Mouse (Mus musculus) small intestine, adult 2 months (tissue): ENCODE results near the gene Lrrc25.

Source experiments
- CTCF ChIP-seq: fragments of 200-500 bp; IDR thresholded peaks from 2 replicates; pipeline ENCODE4 v1.5.1; 2012; ENCODE audit warnings: low read depth, mild to moderate bottlenecking, control low read depth, inconsistent platforms, low read length, moderate library complexity, mixed read lengths; ENCODE audit not compliant: insufficient replicate concordance, insufficient read length; ENCODE audit errors: extremely low read depth
- POLR2A ChIP-seq: fragments of 200-500 bp; IDR thresholded peaks from 2 replicates; pipeline ENCODE4 v1.6.1; 2012; ENCODE audit warnings: low read depth, mild to moderate bottlenecking, control low read depth, inconsistent platforms, low read length, moderate library complexity

DNA sequence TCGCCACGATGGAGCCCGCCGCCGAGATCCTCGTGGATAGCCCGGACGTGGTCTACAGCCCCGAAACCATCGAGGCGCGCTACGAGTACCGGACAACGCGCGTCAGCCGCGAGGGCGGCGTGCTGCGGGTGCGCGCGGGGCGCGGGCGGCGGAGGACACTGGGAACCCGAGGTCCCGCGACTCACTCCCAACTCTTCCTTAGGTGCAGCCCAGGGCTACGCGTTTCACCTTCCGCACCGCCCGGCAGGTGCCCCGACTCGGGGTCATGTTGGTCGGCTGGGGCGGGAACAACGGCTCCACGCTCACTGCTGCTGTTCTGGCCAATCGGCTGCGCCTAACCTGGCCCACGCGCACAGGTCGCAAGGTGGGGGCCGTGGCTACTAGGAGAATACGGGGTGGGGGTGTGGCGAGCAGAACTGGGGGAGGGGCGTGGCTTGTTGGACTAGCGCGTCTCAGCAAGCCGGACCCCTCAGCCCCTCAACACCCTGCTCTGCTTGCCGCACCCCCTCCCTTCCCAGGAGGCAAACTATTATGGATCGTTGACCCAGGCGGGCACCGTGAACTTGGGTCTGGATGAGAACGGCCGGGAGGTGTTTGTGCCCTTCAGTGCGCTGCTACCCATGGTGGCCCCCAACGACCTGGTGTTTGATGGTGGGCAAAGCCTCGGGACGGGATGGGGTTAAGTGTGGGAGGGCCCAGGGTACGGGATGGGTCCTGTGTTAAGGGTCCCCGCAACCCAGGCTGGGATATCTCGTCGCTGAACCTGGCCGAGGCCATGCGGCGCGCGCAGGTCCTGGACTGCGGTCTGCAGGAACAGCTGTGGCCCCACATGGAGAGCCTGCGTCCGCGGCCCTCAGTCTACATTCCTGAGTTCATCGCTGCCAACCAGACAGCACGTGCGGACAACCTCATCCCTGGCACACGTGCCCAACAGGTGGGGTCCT lies 21.1 kb upstream of the Lrrc25 start:
- TF ChIP-seq CTCF (no peak), POLR2A (no peak)
